Mouse (Mus musculus) bone marrow, adult 2 months (tissue): ENCODE measurements around the gene Mkrn3.

Experiments
- CTCF ChIP-seq: fragments of 200-500 bp; IDR thresholded peaks from 2 replicates; pipeline ENCODE4 v1.5.1; 2011; ENCODE audit warnings: low read length, control low read depth; ENCODE audit not compliant: control insufficient read depth, insufficient read depth
- POLR2A ChIP-seq: fragments of 200-500 bp; IDR thresholded peaks from 2 replicates; pipeline ENCODE4 v1.6.1; 2011; ENCODE audit warnings: low read depth, mild to moderate bottlenecking, control low read depth, low read length, borderline replicate concordance; ENCODE audit not compliant: control insufficient read depth

GRCm38 (mm10) chr7:62406573-62407050, 13.3 kb downstream of the Mkrn3 start:
- TF ChIP-seq POLR2A (no peak), CTCF (no peak)
